Mouse (Mus musculus) lung, adult 2 months (tissue): ENCODE measurements around the gene Rfx3. TPM values are rescaled to one million over a fixed set of nuclear protein-coding genes. Genes with fewer than 3 reads are reported as not detected.

Experiments used
- DNase-seq: peaks from one replicate; pipeline ENCODE4 v3.0.0; 2022
- H3K4me1 ChIP-seq: fragments of 200-500 bp; 2 replicates; pipeline ENCODE4 v1.6.1; 2011; ENCODE audit warnings: low read length; ENCODE audit not compliant: control insufficient read depth, insufficient read depth
- H3K4me3 ChIP-seq: fragments of 200-500 bp; replicated peaks from 2 replicates; pipeline ENCODE3; 2011; ENCODE audit warnings: low read depth, mild to moderate bottlenecking, control low read depth, low read length; ENCODE audit errors: extremely low read depth
- CTCF ChIP-seq: fragments of 200-500 bp; IDR thresholded peaks from 2 replicates; pipeline ENCODE4 v1.5.1; 2011; ENCODE audit warnings: mild to moderate bottlenecking, low read length, control low read depth; ENCODE audit not compliant: insufficient read depth
- POLR2A ChIP-seq: fragments of 200-500 bp; IDR thresholded peaks from 2 replicates; pipeline ENCODE4 v1.6.1; 2011; ENCODE audit warnings: low read depth, mild to moderate bottlenecking, control low read depth, low read length, borderline replicate concordance; ENCODE audit errors: extremely low read depth
- WGBS: fragments of 180-500 bp; shearing (Covaris S2); methylation state at CpG from one replicate; pipeline ENCODE4 v1.1.7; 2018; 5-methylcytosine and 5-hydroxymethylcytosine counted together
- polyA plus RNA-seq: library from polyadenylated mRNA; depleted of rRNA; stranded (reverse); fragments of >200 nt; gene quantifications from 2 replicates; pipeline ENCODE4 v1.2.3, GENCODE M21; 2012

Gene Rfx3
- polyA plus RNA-seq, 1 experiment: 2.8 TPM

- WGBS: 85% methylated on average over 1 of the region's 1 CpGs
- no peak for TF ChIP-seq CTCF
- no peak for TF ChIP-seq POLR2A
Measured at GRCm38 (mm10) chr19:27848946-27849345, 162.0 kb downstream of the Rfx3 start.

GRCm38 (mm10) chr19:27847055-27847454 is 163.9 kb downstream of the Rfx3 start:
- Histone ChIP-seq H3K4me3 (no peak overlapping the region), H3K4me1 (no peaks in the 10 kb centered on the region)
- 76% methylated on average over 4 of the region's 4 CpGs for WGBS
- no peak for DNase-seq
- TF ChIP-seq POLR2A: no peak
- TF ChIP-seq CTCF: no peak

More at GRCm38 (mm10) chr19:27848946-27849345, 162.0 kb downstream of the Rfx3 start:
- DNase-seq: no peak
- no peak overlapping the region for H3K4me3 ChIP-seq
- no peaks in the 10 kb centered on the region for H3K4me1 ChIP-seq

GRCm38 (mm10) chr19:27838635-27839034 is 172.3 kb downstream of the Rfx3 start:
- 75% methylated on average over 3 of the region's 3 CpGs for WGBS
- no peak for DNase-seq
- Histone ChIP-seq H3K4me3 (no peak overlapping the region), H3K4me1 (no peaks in the 10 kb centered on the region)
- TF ChIP-seq CTCF (no peak), POLR2A (no peak)

GRCm38 (mm10) chr19:27838041-27838440 is 172.9 kb downstream of the Rfx3 start:
- 79% methylated on average over 4 of the region's 4 CpGs for WGBS

GRCm38 (mm10) chr19:27832448-27832847 is 178.5 kb downstream of the Rfx3 start:
- no peaks in the 10 kb centered on the region for H3K4me1 ChIP-seq
- no peak for DNase-seq
- TF ChIP-seq POLR2A (no peak), CTCF (no peak)
- 74% methylated on average over 1 of the region's 1 CpGs for WGBS
- no peak overlapping the region for H3K4me3 ChIP-seq

More at GRCm38 (mm10) chr19:27838041-27838440, 172.9 kb downstream of the Rfx3 start:
- H3K4me3 ChIP-seq: no peak overlapping the region
- no peaks in the 10 kb centered on the region for H3K4me1 ChIP-seq
- DNase-seq: no peak
- TF ChIP-seq CTCF: no peak
- no peak for TF ChIP-seq POLR2A

GRCm38 (mm10) chr19:27828316-27828715 is 182.7 kb downstream of the Rfx3 start:
- DNase-seq: no peak
- TF ChIP-seq CTCF (no peak), POLR2A (no peak)
- 67% methylated on average over 1 of the region's 1 CpGs for whole genome bisulfite sequencing
- Histone ChIP-seq H3K4me3 (no peak overlapping the region), H3K4me1 (no peaks in the 10 kb centered on the region)

GRCm38 (mm10) chr19:27817661-27818060 is 193.3 kb downstream of the Rfx3 start:
- Histone ChIP-seq H3K4me1 (no peaks in the 10 kb centered on the region), H3K4me3 (no peak overlapping the region)
- DNase-seq: no peak
- TF ChIP-seq POLR2A (no peak), CTCF (no peak)

GRCm38 (mm10) chr19:27780030-27780429 is 230.9 kb downstream of the Rfx3 start:
- TF ChIP-seq CTCF: peak; percentile 29
- TF ChIP-seq POLR2A: no peak
- Histone ChIP-seq H3K4me1 (no peaks in the 10 kb centered on the region), H3K4me3 (no peak overlapping the region)
- WGBS: 67% methylated on average over 4 of the region's 4 CpGs
- DNase-seq: peak; percentile 31

GRCm38 (mm10) chr19:27770716-27771265 is 240.2 kb downstream of the Rfx3 start:
- DNase-seq: no peak
- WGBS: 76% methylated on average over 8 of the region's 8 CpGs
- H3K4me1 ChIP-seq: no peaks in the 10 kb centered on the region
- no peak overlapping the region for H3K4me3 ChIP-seq
- TF ChIP-seq CTCF: no peak
- TF ChIP-seq POLR2A: no peak

GRCm38 (mm10) chr19:27768444-27768843 is 242.5 kb downstream of the Rfx3 start:
- no peak for DNase-seq
- 75% methylated on average over 17 of the region's 17 CpGs for WGBS
- no peak for TF ChIP-seq CTCF
- TF ChIP-seq POLR2A: no peak

More at GRCm38 (mm10) chr19:27768444-27768843, 242.5 kb downstream of the Rfx3 start:
- Histone ChIP-seq H3K4me1 (no peaks in the 10 kb centered on the region), H3K4me3 (no peak overlapping the region)
